8 mouse cellular contexts compared by ENCODE assay signal in the genomic region with DNA sequence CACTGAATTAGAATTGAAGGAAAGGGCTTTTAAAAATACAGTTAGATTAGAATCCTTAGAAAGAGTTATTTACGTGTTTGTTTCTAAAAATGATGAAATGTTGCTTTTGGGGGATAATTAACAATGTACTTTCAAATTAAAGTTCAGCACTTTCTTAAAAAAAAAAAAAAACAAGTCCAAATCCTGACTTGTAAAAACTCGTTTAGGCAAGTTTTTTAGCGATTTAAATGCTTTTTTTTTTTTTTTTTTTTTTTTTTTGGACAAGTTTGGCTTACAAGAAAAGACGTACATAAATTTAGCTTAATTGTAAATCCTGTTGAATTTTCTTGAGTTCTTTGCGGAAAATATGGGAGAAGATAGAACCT. TPM values are rescaled to one million over a fixed set of nuclear protein-coding genes. Genes with fewer than 3 reads are reported as not detected.
DNase-seq lines count a peak whose midpoint lies in the region; ATAC-seq and TF ChIP-seq lines count a peak whose summit lies in the region.

No protein-coding gene starts in this region.

- TF ChIP-seq POLR2A in cortical plate, adult 2 months (IDR thresholded peaks at IDR 0.05; ENCODE audit: extremely low read depth, insufficient read depth, low read length): no peak

- TF ChIP-seq CTCF in cortical plate, adult 2 months (IDR thresholded peaks at IDR 0.05; ENCODE audit: extremely low read depth, insufficient read depth, low read length): no peak

- no peak for ATAC-seq in kidney, embryonic 14.5 days (ENCODE audit: low FRiP score, low TSS enrichment)
- no peak for ATAC-seq in hindbrain, embryonic 14.5 days (ENCODE audit: low FRiP score)
- no peak for ATAC-seq in midbrain, embryonic 12.5 days (ENCODE audit: low FRiP score, low read depth)
- no peak for ATAC-seq in CD4-positive, CD25-positive, alpha-beta regulatory T cell, adult 4 months

- H3K9ac ChIP-seq in kidney, embryonic 14.5 days (ENCODE audit: low read depth, low read length): peak overlapping the region; percentile 89
- H3K9ac ChIP-seq in hindbrain, embryonic 14.5 days: peak overlapping the region; percentile 80
- H3K9ac ChIP-seq in midbrain, embryonic 12.5 days (replicated peaks): peak overlapping the region; percentile 90; the same call in 1 of the 2 replicates

- DNase-seq in kidney, postnatal 14 days: no peak
- DNase-seq in hindbrain, embryonic 14.5 days (ENCODE audit: low spot score): no peak
- DNase-seq in right cerebral cortex, postnatal 36 days (ENCODE audit: low spot score in 2 of 2): no peak
- DNase-seq in urinary bladder, adult 18-20 months (ENCODE audit: low spot score in 2 of 2): no peak

- no peaks in the 10 kb centered on the region for H3K9me3 ChIP-seq in kidney, embryonic 14.5 days (ENCODE audit: control insufficient read depth, low read length)
- no peaks in the 10 kb centered on the region for H3K9me3 ChIP-seq in hindbrain, embryonic 14.5 days (ENCODE audit: control insufficient read depth, low read length)
- H3K9me3 ChIP-seq in midbrain, embryonic 12.5 days: no peaks in the 10 kb centered on the region

- H3K4me2 ChIP-seq in kidney, embryonic 14.5 days (replicated peaks; ENCODE audit: low read depth, low read length): peak overlapping the region; percentile 38
- H3K4me2 ChIP-seq in hindbrain, embryonic 14.5 days (replicated peaks): peak overlapping the region; percentile 65
- H3K4me2 ChIP-seq in midbrain, embryonic 12.5 days (replicated peaks): peak overlapping the region; percentile 63

- no peaks in the 10 kb centered on the region for H3K36me3 ChIP-seq in kidney, embryonic 14.5 days (ENCODE audit: control insufficient read depth, insufficient read depth, low read length)
- H3K36me3 ChIP-seq in hindbrain, embryonic 14.5 days (replicated peaks; ENCODE audit: control insufficient read depth, insufficient read depth): no peaks in the 10 kb centered on the region
- H3K36me3 ChIP-seq in midbrain, embryonic 12.5 days: 0 out of 2 replicates have a peak, but pooled peaks cover 8% of the 10 kb centered on the region

- no peak overlapping the region; the same call in 1 of the 2 replicates for H3K27ac ChIP-seq in kidney, embryonic 14.5 days (ENCODE audit: low read depth, low read length)
- no peak overlapping the region for H3K27ac ChIP-seq in cortical plate, adult 2 months (ENCODE audit: insufficient read depth, low read length)
- no peak overlapping the region for H3K27ac ChIP-seq in hindbrain, embryonic 14.5 days
- no peak overlapping the region for H3K27ac ChIP-seq in midbrain, embryonic 12.5 days (replicated peaks)

- no peaks in the 10 kb centered on the region for H3K27me3 ChIP-seq in kidney, embryonic 14.5 days (ENCODE audit: control insufficient read depth, insufficient read depth, low read length)
- H3K27me3 ChIP-seq in hindbrain, embryonic 14.5 days (ENCODE audit: control insufficient read depth, insufficient read depth, low read length): no peaks in the 10 kb centered on the region
- no peaks in the 10 kb centered on the region for H3K27me3 ChIP-seq in midbrain, embryonic 12.5 days

- peaks cover 9% of the 10 kb centered on the region; the same call in 1 of the 2 replicates for H3K4me1 ChIP-seq in kidney, embryonic 14.5 days (ENCODE audit: control insufficient read depth, insufficient read depth, low read length)
- peaks cover 3% of the 10 kb centered on the region; the same call in 1 of the 2 replicates for H3K4me1 ChIP-seq in cortical plate, adult 2 months (ENCODE audit: control insufficient read depth, insufficient read depth, low read length)
- peaks cover 18% of the 10 kb centered on the region for H3K4me1 ChIP-seq in hindbrain, embryonic 14.5 days (replicated peaks; ENCODE audit: control insufficient read depth, insufficient read depth, low read length)
- H3K4me1 ChIP-seq in midbrain, embryonic 12.5 days: peaks cover 14% of the 10 kb centered on the region

- peak overlapping the region; percentile 76 for H3K4me3 ChIP-seq in kidney, embryonic 14.5 days (ENCODE audit: low read length)
- peak overlapping the region; percentile 86; the same call in 1 of the 2 replicates for H3K4me3 ChIP-seq in cortical plate, adult 2 months (ENCODE audit: insufficient read depth, low read length)
- peak overlapping the region; percentile 78 for H3K4me3 ChIP-seq in hindbrain, embryonic 14.5 days (replicated peaks; ENCODE audit: low read length)
- H3K4me3 ChIP-seq in midbrain, embryonic 12.5 days: peak overlapping the region; percentile 78

- 17% methylated on average over 5 of the region's 5 CpGs for WGBS in kidney, embryonic 14.5 days
- WGBS in hindbrain, embryonic 14.5 days: 25% methylated on average over 5 of the region's 5 CpGs
- WGBS in midbrain, embryonic 12.5 days: 25% methylated on average over 5 of the region's 5 CpGs

RNA-seq across cellular contexts. Expression of a gene that starts 1.5 kb away (rescaled TPM):
- 61.1 and 74.2 TPM in 2 replicates for polyA plus RNA-seq in kidney, embryonic 14.5 days (2014; fragmentation: Nextera tagmentation; extraction: Ambion mirVana)
- polyA plus RNA-seq in cortical plate, adult 2 months (2012; rRNA removed): 167 and 188 TPM in 2 replicates
- polyA plus RNA-seq in hindbrain, embryonic 14.5 days (2014; fragmentation: Nextera tagmentation; extraction: Ambion mirVana): 34.1 and 49.3 TPM in 2 replicates
- 43.8 and 50.8 TPM in 2 replicates for polyA plus RNA-seq in midbrain, embryonic 12.5 days (2016; fragmentation: Nextera tagmentation; extraction: Ambion mirVana)
- 100 to 1,000 TPM; 124 to 191 TPM for polyA plus RNA-seq in CD4-positive, CD25-positive, alpha-beta regulatory T cell, adult 4 months (2017; shearing (Covaris generic))

RNA-seq across cellular contexts. Expression of a gene that starts 19.3 kb away (rescaled TPM):
- polyA plus RNA-seq in kidney, embryonic 14.5 days (2014; fragmentation: Nextera tagmentation; extraction: Ambion mirVana): 150 and 178 TPM in 2 replicates
- 127 and 132 TPM in 2 replicates for polyA plus RNA-seq in cortical plate, adult 2 months (2012; rRNA removed)
- polyA plus RNA-seq in hindbrain, embryonic 14.5 days (2014; fragmentation: Nextera tagmentation; extraction: Ambion mirVana): 195 and 213 TPM in 2 replicates
- polyA plus RNA-seq in midbrain, embryonic 12.5 days (2016; fragmentation: Nextera tagmentation; extraction: Ambion mirVana): 131 and 133 TPM in 2 replicates
- polyA plus RNA-seq in CD4-positive, CD25-positive, alpha-beta regulatory T cell, adult 4 months (2017; shearing (Covaris generic)): 10 to 100 TPM; 56.6 to 59.6 TPM
